ENCODE assay signal across 7 mouse cellular contexts in the genomic region with DNA sequence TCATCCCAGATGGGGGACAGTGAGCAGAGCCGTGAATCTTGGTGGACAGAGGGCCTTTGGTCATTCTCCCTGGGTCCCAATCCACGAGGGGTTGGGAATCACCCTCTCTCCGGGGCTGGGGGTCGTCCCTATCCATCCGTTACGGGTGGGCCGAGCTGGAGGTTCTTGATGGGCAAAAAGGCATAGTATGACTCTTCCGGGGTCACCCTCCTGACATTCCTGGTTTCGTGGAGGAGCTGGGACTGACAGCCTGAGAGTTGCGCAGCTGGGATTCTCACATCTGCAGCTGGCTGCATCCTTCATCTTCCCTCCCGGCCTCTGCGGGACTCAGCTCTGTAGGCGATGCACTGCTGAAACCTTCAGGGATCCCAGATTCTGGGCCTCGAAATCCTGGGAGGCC. TPM values are rescaled to one million over a fixed set of nuclear protein-coding genes. Genes with fewer than 3 reads are reported as not detected.
A peak's percentile ranks its signal among the peaks of the same experiment; 100 is the strongest.
DNase-seq lines count a peak whose midpoint lies in the region; ATAC-seq and TF ChIP-seq lines count a peak whose summit lies in the region.

No protein-coding gene starts in this region.

- peak overlapping the region; percentile 90 for H3K4me3 ChIP-seq in lung, embryonic 15.5 days
- peak overlapping the region; percentile 85 for H3K4me3 ChIP-seq in limb, embryonic 14.5 days (replicated peaks; ENCODE audit: low read length)
- peak overlapping the region; percentile 86 for H3K4me3 ChIP-seq in neural tube, embryonic 13.5 days

- peak overlapping the region; percentile 75 for H3K9ac ChIP-seq in lung, embryonic 15.5 days
- H3K9ac ChIP-seq in limb, embryonic 14.5 days (ENCODE audit: low read depth, low read length, severe bottlenecking), result peak overlapping the region; percentile 89
- H3K9ac ChIP-seq in neural tube, embryonic 13.5 days, result peak overlapping the region; percentile 92

- intact Hi-C loops in heart, postnatal 10 days (cut with DNase I), result no loop called here

- H3K27me3 ChIP-seq in lung, embryonic 15.5 days, result no peaks in the 10 kb centered on the region
- no peaks in the 10 kb centered on the region for H3K27me3 ChIP-seq in limb, embryonic 14.5 days (ENCODE audit: control insufficient read depth, insufficient read depth, low read length)
- H3K27me3 ChIP-seq in neural tube, embryonic 13.5 days, result no peaks in the 10 kb centered on the region; the same call in 1 of the 2 replicates

- no peak for TF ChIP-seq POLR2A in limb, embryonic 14.5 days (IDR thresholded peaks at IDR 0.05; ENCODE audit: borderline replicate concordance, extremely low read depth, insufficient read depth, insufficient read length)

- peaks cover 6% of the 10 kb centered on the region; the same call in 1 of the 2 replicates for H3K36me3 ChIP-seq in lung, embryonic 15.5 days
- no peaks in the 10 kb centered on the region for H3K36me3 ChIP-seq in limb, embryonic 14.5 days (ENCODE audit: control insufficient read depth, insufficient read depth, low read length)
- peaks cover 16% of the 10 kb centered on the region for H3K36me3 ChIP-seq in neural tube, embryonic 13.5 days

- peak overlapping the region; percentile 98 for H3K4me2 ChIP-seq in lung, embryonic 15.5 days
- H3K4me2 ChIP-seq in limb, embryonic 14.5 days (replicated peaks; ENCODE audit: low read depth, low read length, severe bottlenecking), result peak overlapping the region; percentile 99
- H3K4me2 ChIP-seq in neural tube, embryonic 13.5 days, result peak overlapping the region; percentile 96

- 5% methylated on average over 14 of the region's 14 CpGs for WGBS in lung, embryonic 15.5 days
- WGBS in limb, embryonic 14.5 days, result 3% methylated on average over 12 of the region's 14 CpGs
- WGBS in neural tube, embryonic 13.5 days, result under 1% methylated on average over 14 of the region's 14 CpGs

- H3K4me1 ChIP-seq in lung, embryonic 15.5 days, result peaks cover 11% of the 10 kb centered on the region
- peaks cover 13% of the 10 kb centered on the region for H3K4me1 ChIP-seq in limb, embryonic 14.5 days (ENCODE audit: control insufficient read depth, insufficient read depth, low read length)
- H3K4me1 ChIP-seq in neural tube, embryonic 13.5 days (replicated peaks), result peaks cover 19% of the 10 kb centered on the region

- no peak for ATAC-seq in lung, embryonic 15.5 days (ENCODE audit: borderline replicate concordance, extremely low read depth, low FRiP score, low TSS enrichment)
- no peak; the same call in 1 of the 2 replicates for ATAC-seq in limb, embryonic 14.5 days (ENCODE audit: low FRiP score, low read depth)
- ATAC-seq in neural tube, embryonic 13.5 days (ENCODE audit: low read depth), result peak; percentile 20

- H3K27ac ChIP-seq in lung, embryonic 15.5 days, result no peak overlapping the region
- no peak overlapping the region for H3K27ac ChIP-seq in limb, embryonic 14.5 days (replicated peaks; ENCODE audit: low read depth, low read length)
- H3K27ac ChIP-seq in neural tube, embryonic 13.5 days (replicated peaks), result no peak overlapping the region

- no peak for DNase-seq in lung, postnatal 36 days
- peak; percentile 54 for DNase-seq in embryo, embryonic 11 days
- DNase-seq in heart, postnatal 10 days, result peak; percentile 14 to 34
- DNase-seq in limb, embryonic 14.5 days (ENCODE audit: low spot score), result peak; percentile 13
- no peak for DNase-seq in spleen, postnatal 14 days (ENCODE audit: low spot score in 2 of 2)

- 0 out of 2 replicates have a peak, but pooled peaks cover 4% of the 10 kb centered on the region for H3K9me3 ChIP-seq in lung, embryonic 15.5 days
- H3K9me3 ChIP-seq in limb, embryonic 14.5 days (ENCODE audit: control insufficient read depth, low read length), result peaks cover 21% of the 10 kb centered on the region
- H3K9me3 ChIP-seq in neural tube, embryonic 13.5 days, result peaks cover 19% of the 10 kb centered on the region

RNA-seq across cellular contexts. Expression of a gene that starts 1.0 kb away (rescaled TPM):
- polyA plus RNA-seq in lung, embryonic 15.5 days (2015; fragmentation: Nextera tagmentation; extraction: Ambion mirVana), result 22.2 and 24.7 TPM in 2 replicates
- total RNA-seq in heart, postnatal 10 days (2021), result 10 to 100 TPM; 46.3 to 54.2 TPM
- 27.6 and 33.9 TPM in 2 replicates for polyA plus RNA-seq in limb, embryonic 14.5 days (2012; rRNA removed)
- 30.1 and 35.2 TPM in 2 replicates for polyA plus RNA-seq in limb, embryonic 14.5 days (2014; fragmentation: Nextera tagmentation; extraction: Ambion mirVana)
- 35.0 and 37.3 TPM in 2 replicates for polyA plus RNA-seq in neural tube, embryonic 13.5 days (2015; fragmentation: Nextera tagmentation; extraction: Ambion mirVana)

RNA-seq across cellular contexts. Expression of a gene that starts 9.6 kb away (rescaled TPM):
- polyA plus RNA-seq in lung, embryonic 15.5 days (2015; fragmentation: Nextera tagmentation; extraction: Ambion mirVana), result 27.4 and 28.1 TPM in 2 replicates
- total RNA-seq in heart, postnatal 10 days (2021), result 10 to 100 TPM; 27.0 to 28.9 TPM
- polyA plus RNA-seq in limb, embryonic 14.5 days (2012; rRNA removed), result 14.2 and 17.2 TPM in 2 replicates
- polyA plus RNA-seq in limb, embryonic 14.5 days (2014; fragmentation: Nextera tagmentation; extraction: Ambion mirVana), result 20.2 and 21.0 TPM in 2 replicates
- polyA plus RNA-seq in neural tube, embryonic 13.5 days (2015; fragmentation: Nextera tagmentation; extraction: Ambion mirVana), result 4.6 and 6.0 TPM in 2 replicates

RNA-seq across cellular contexts. Expression of a gene that starts 33.5 kb away (rescaled TPM):
- 4.7 and 4.8 TPM in 2 replicates for polyA plus RNA-seq in lung, embryonic 15.5 days (2015; fragmentation: Nextera tagmentation; extraction: Ambion mirVana)
- total RNA-seq in heart, postnatal 10 days (2021), result 1 to 10 TPM; 3.0 to 6.0 TPM
- 6.4 and 8.3 TPM in 2 replicates for polyA plus RNA-seq in limb, embryonic 14.5 days (2012; rRNA removed)
- polyA plus RNA-seq in limb, embryonic 14.5 days (2014; fragmentation: Nextera tagmentation; extraction: Ambion mirVana), result 5.5 and 6.0 TPM in 2 replicates
- 2.5 and 2.6 TPM in 2 replicates for polyA plus RNA-seq in neural tube, embryonic 13.5 days (2015; fragmentation: Nextera tagmentation; extraction: Ambion mirVana)

Comparison
In these comparisons a context has a peak if more than half of its experiments do, and no peak if none do; other contexts are left out.
1. DNase-seq: peak in embryo, embryonic 11 days (single experiment), heart, postnatal 10 days (2 of 2) and limb, embryonic 14.5 days (single experiment); none in lung, postnatal 36 days (single experiment) and spleen, postnatal 14 days (0 of 2).
2. Peak in every context shown above with its lines, with median percentiles within 50 percentile points of each other: H3K4me2 ChIP-seq, H3K4me3 ChIP-seq and H3K9ac ChIP-seq.